Mouse (Mus musculus) limb, embryonic 11.5 days (tissue): Measurements from ENCODE around the gene Hyal1. TPM values are rescaled to one million over a fixed set of nuclear protein-coding genes. Genes with fewer than 3 reads are reported as not detected.

ENCODE experiments used
- ATAC-seq: fragments of 200-750 bp; cut with Nextera tagmentation; 2 replicates; pipeline ENCODE4 v1.8.0; 2017; ENCODE audit warnings: low read depth; ENCODE audit not compliant: insufficient number of reproducible peaks, low FRiP score, low TSS enrichment
- DNase-seq: peaks from one replicate; pipeline ENCODE4 v3.0.0-alpha.2; 2015; ENCODE audit warnings: low spot score
- H3K27ac ChIP-seq: fragments of 300-500 bp; sonication (generic); replicated peaks from 2 replicates; pipeline ENCODE4 v1.5.1; 2014; ENCODE audit warnings: low read depth, mild to moderate bottlenecking, low read length
- H3K27me3 ChIP-seq: fragments of 300-500 bp; sonication (generic); 2 replicates; pipeline ENCODE4 v1.6.1; 2014; ENCODE audit warnings: mild to moderate bottlenecking, low read length, mixed read lengths; ENCODE audit not compliant: control insufficient read depth, insufficient read depth
- H3K36me3 ChIP-seq: fragments of 300-500 bp; sonication (generic); 2 replicates; pipeline ENCODE4 v1.6.1; 2014; ENCODE audit warnings: mild to moderate bottlenecking, low read length, moderate library complexity, mixed read lengths; ENCODE audit not compliant: control insufficient read depth, insufficient read depth
- H3K4me1 ChIP-seq: fragments of 300-500 bp; sonication (generic); 2 replicates; pipeline ENCODE4 v1.6.1; 2014; ENCODE audit warnings: low read length, mixed read lengths; ENCODE audit not compliant: control insufficient read depth, insufficient read depth
- H3K4me2 ChIP-seq: fragments of 300-500 bp; sonication (generic); 2 replicates; pipeline ENCODE4 v1.6.1; 2014; ENCODE audit warnings: low read depth, mild to moderate bottlenecking, moderate library complexity; ENCODE audit not compliant: severe bottlenecking
- H3K4me3 ChIP-seq: fragments of 300-500 bp; sonication (generic); 2 replicates; pipeline ENCODE4 v1.5.1; 2014; ENCODE audit warnings: low read depth, low read length
- H3K9ac ChIP-seq: fragments of 300-500 bp; sonication (generic); 2 replicates; pipeline ENCODE4 v1.6.1; 2014; ENCODE audit warnings: mild to moderate bottlenecking, low read length
- H3K9me3 ChIP-seq: fragments of 300-500 bp; sonication (generic); 2 replicates; pipeline ENCODE4 v1.6.1; 2016; ENCODE audit warnings: low read length; ENCODE audit not compliant: control insufficient read depth
- WGBS: fragments of 180-500 bp; shearing (Covaris S2); extraction: QIAGEN DNeasy Blood & Tissue Kit; methylation state at CpG from one replicate; pipeline ENCODE4 v1.1.7; 2014; 5-methylcytosine and 5-hydroxymethylcytosine counted together
- polyA plus RNA-seq: library from polyadenylated mRNA; unstranded; fragments of >200 nt; fragmentation: Nextera tagmentation; extraction: Ambion mirVana; gene quantifications from 2 replicates; pipeline ENCODE4 v1.2.1, GENCODE M21; 2014

Gene Hyal1
- polyA plus RNA-seq, 1 experiment from 2014 or later: 8.4 TPM

GRCm38 (mm10) chr9:107626158-107626843 is 49.6 kb downstream of the Hyal1 start:
- Histone ChIP-seq H3K36me3 (peaks cover 6% of the 10 kb centered on the region; the same call in 1 of the 2 replicates), H3K9ac (peak overlapping the region; percentile 71; the same call in 1 of the 2 replicates), H3K4me1 (peaks cover 49% of the 10 kb centered on the region), H3K4me3 (0 out of 2 replicates have a peak overlapping the region, but pooled peaks have one; percentile 8), H3K27ac (peak overlapping the region; percentile 79), H3K4me2 (peak overlapping the region; percentile 36; the same call in 1 of the 2 replicates), H3K27me3 (no peaks in the 10 kb centered on the region), H3K9me3 (no peaks in the 10 kb centered on the region; the same call in 1 of the 2 replicates)
- ATAC-seq (peak; percentile 11; the same call in 1 of the 2 replicates), DNase-seq (no peak)
- WGBS: 50% methylated on average over 15 of the region's 15 CpGs

- peak overlapping the region; percentile 36; the same call in 1 of the 2 replicates for H3K4me2 ChIP-seq
- peaks cover 8% of the 10 kb centered on the region; the same call in 1 of the 2 replicates for H3K36me3 ChIP-seq
- H3K4me3 ChIP-seq: 0 out of 2 replicates have a peak overlapping the region, but pooled peaks have one; percentile 8
- H3K27me3 ChIP-seq: no peaks in the 10 kb centered on the region
- H3K27ac ChIP-seq: peak overlapping the region; percentile 79
- ATAC-seq (peak; percentile 79), DNase-seq (peak; percentile 98)
- WGBS: 0% methylated on average over 1 of the region's 2 CpGs
- peaks cover 54% of the 10 kb centered on the region for H3K4me1 ChIP-seq
- H3K9me3 ChIP-seq: no peaks in the 10 kb centered on the region; the same call in 1 of the 2 replicates
- H3K9ac ChIP-seq: peak overlapping the region; percentile 71
Measured at GRCm38 (mm10) chr9:107626844-107627277, 50.1 kb downstream of the Hyal1 start.

GRCm38 (mm10) chr9:107627387-107628255 is 50.9 kb downstream of the Hyal1 start:
- WGBS: 43% methylated on average over 20 of the region's 20 CpGs
- Histone ChIP-seq H3K27me3 (no peaks in the 10 kb centered on the region), H3K4me2 (peak overlapping the region; percentile 36; the same call in 1 of the 2 replicates), H3K9ac (peak overlapping the region; percentile 34), H3K9me3 (no peaks in the 10 kb centered on the region; the same call in 1 of the 2 replicates), H3K4me3 (no peak overlapping the region), H3K36me3 (peaks cover 11% of the 10 kb centered on the region; the same call in 1 of the 2 replicates), H3K4me1 (peaks cover 62% of the 10 kb centered on the region), H3K27ac (peak overlapping the region; percentile 79)
- DNase-seq: no peak
- no peak for ATAC-seq

- no peak for DNase-seq
- no peak overlapping the region for H3K4me3 ChIP-seq
- WGBS: 47% methylated on average over 15 of the region's 15 CpGs
Measured at GRCm38 (mm10) chr9:107628721-107629410, 52.1 kb downstream of the Hyal1 start.

GRCm38 (mm10) chr9:107629411-107629730 is 52.6 kb downstream of the Hyal1 start:
- no peak for DNase-seq
- no peak for ATAC-seq
- Histone ChIP-seq H3K4me1 (peaks cover 69% of the 10 kb centered on the region), H3K27me3 (no peaks in the 10 kb centered on the region), H3K4me3 (no peak overlapping the region), H3K4me2 (no peak overlapping the region; the same call in 1 of the 2 replicates), H3K9me3 (no peaks in the 10 kb centered on the region; the same call in 1 of the 2 replicates), H3K9ac (no peak overlapping the region), H3K36me3 (peaks cover 11% of the 10 kb centered on the region; the same call in 1 of the 2 replicates), H3K27ac (peak overlapping the region; percentile 87)
- 29% methylated on average over 4 of the region's 4 CpGs for WGBS

More at GRCm38 (mm10) chr9:107628721-107629410, 52.1 kb downstream of the Hyal1 start:
- Histone ChIP-seq H3K9me3 (no peaks in the 10 kb centered on the region; the same call in 1 of the 2 replicates), H3K27ac (peak overlapping the region; percentile 63), H3K4me1 (peaks cover 69% of the 10 kb centered on the region), H3K9ac (0 out of 2 replicates have a peak overlapping the region, but pooled peaks have one; percentile 5), H3K36me3 (peaks cover 11% of the 10 kb centered on the region; the same call in 1 of the 2 replicates), H3K4me2 (peak overlapping the region; percentile 0; the same call in 1 of the 2 replicates), H3K27me3 (no peaks in the 10 kb centered on the region)
- no peak for ATAC-seq

GRCm38 (mm10) chr9:107629901-107630425 is 53.2 kb downstream of the Hyal1 start:
- Histone ChIP-seq H3K27me3 (no peaks in the 10 kb centered on the region), H3K9me3 (no peaks in the 10 kb centered on the region; the same call in 1 of the 2 replicates), H3K27ac (peak overlapping the region; percentile 87), H3K4me3 (peak overlapping the region; percentile 8), H3K4me2 (peak overlapping the region; percentile 43), H3K4me1 (peaks cover 69% of the 10 kb centered on the region), H3K36me3 (peaks cover 9% of the 10 kb centered on the region; the same call in 1 of the 2 replicates), H3K9ac (peak overlapping the region; percentile 61)
- DNase-seq (peak; percentile 54), ATAC-seq (no peak)
- WGBS: 13% methylated on average over 14 of the region's 14 CpGs

GRCm38 (mm10) chr9:107630576-107630975 is 53.8 kb downstream of the Hyal1 start:
- whole genome bisulfite sequencing: 6% methylated on average over 4 of the region's 4 CpGs
- Histone ChIP-seq H3K27me3 (no peaks in the 10 kb centered on the region), H3K9ac (peak overlapping the region; percentile 61), H3K4me1 (peaks cover 70% of the 10 kb centered on the region), H3K27ac (peak overlapping the region; percentile 87), H3K4me2 (peak overlapping the region; percentile 43), H3K9me3 (no peaks in the 10 kb centered on the region; the same call in 1 of the 2 replicates), H3K36me3 (peaks cover 7% of the 10 kb centered on the region; the same call in 1 of the 2 replicates), H3K4me3 (peak overlapping the region; percentile 8)
- ATAC-seq (no peak), DNase-seq (peak; percentile 70)
